Mouse (Mus musculus) kidney, postnatal 0 days (tissue): ENCODE data around the gene Timm8a2. TPM values are rescaled to one million over a fixed set of nuclear protein-coding genes. Genes with fewer than 3 reads are reported as not detected.

ENCODE experiments used
- ATAC-seq: fragments of 200-750 bp; cut with Nextera tagmentation; replicated peaks from 2 replicates; pipeline ENCODE4 v1.8.0; 2017; ENCODE audit warnings: low read depth, moderate number of reproducible peaks, moderate TSS enrichment, moderate library complexity; ENCODE audit not compliant: low FRiP score
- DNase-seq: peaks from one replicate; pipeline ENCODE4 v3.0.0-alpha.2; 2016; ENCODE audit warnings: low spot score
- H3K27ac ChIP-seq: fragments of 300-500 bp; sonication (generic); 2 replicates; pipeline ENCODE4 v1.5.1; 2014; ENCODE audit warnings: mild to moderate bottlenecking
- H3K27me3 ChIP-seq: fragments of 300-500 bp; sonication (generic); 2 replicates; pipeline ENCODE4 v1.6.1; 2014; ENCODE audit warnings: low read length, mixed read lengths; ENCODE audit not compliant: insufficient read depth
- H3K36me3 ChIP-seq: fragments of 300-500 bp; sonication (generic); 2 replicates; pipeline ENCODE4 v1.6.1; 2014; ENCODE audit warnings: low read length, mixed read lengths; ENCODE audit not compliant: insufficient read depth
- H3K4me1 ChIP-seq: fragments of 300-500 bp; sonication (generic); replicated peaks from 2 replicates; pipeline ENCODE4 v1.6.1; 2014; ENCODE audit warnings: antibody characterized with exemption, low read length, mixed read lengths; ENCODE audit not compliant: insufficient read depth
- H3K4me2 ChIP-seq: fragments of 300-500 bp; sonication (generic); 2 replicates; pipeline ENCODE4 v1.6.1; 2014; ENCODE audit warnings: mild to moderate bottlenecking, low read length, moderate library complexity, mixed read lengths
- H3K4me3 ChIP-seq: fragments of 300-500 bp; sonication (generic); replicated peaks from 2 replicates; pipeline ENCODE4 v1.5.1; 2014; ENCODE audit warnings: low read depth, low read length
- H3K9ac ChIP-seq: fragments of 300-500 bp; sonication (generic); 2 replicates; pipeline ENCODE4 v1.6.1; 2014; ENCODE audit warnings: low read depth, low read length
- H3K9me3 ChIP-seq: fragments of 300-500 bp; sonication (generic); replicated peaks from 2 replicates; pipeline ENCODE4 v1.6.1; 2016; ENCODE audit warnings: low read length, inconsistent platforms, mixed read lengths
- CTCF ChIP-seq: IDR thresholded peaks from 2 replicates; pipeline ENCODE4 v1.5.1; 2016; ENCODE audit warnings: antibody characterized with exemption, low read depth, mild to moderate bottlenecking, moderate library complexity
- WGBS: fragments of 180-500 bp; shearing (Covaris S2); extraction: QIAGEN DNeasy Blood & Tissue Kit; methylation state at CpG from one replicate; pipeline ENCODE4 v1.1.7; 2014; 5-methylcytosine and 5-hydroxymethylcytosine counted together
- polyA plus RNA-seq: library from polyadenylated mRNA; unstranded; fragments of >200 nt; fragmentation: Nextera tagmentation; extraction: Ambion mirVana; gene quantifications from 2 replicates; pipeline ENCODE4 v1.2.1, GENCODE M21; 2015

The Timm8a2 gene
- polyA plus RNA-seq, 1 experiment from 2014 or later = not detected

- H3K9ac ChIP-seq = no peak overlapping the region
- 85% methylated on average over 21 of the region's 21 CpGs for WGBS
- H3K27me3 ChIP-seq = no peaks in the 10 kb centered on the region
- no peaks in the 10 kb centered on the region for H3K36me3 ChIP-seq
- no peaks in the 10 kb centered on the region for H3K9me3 ChIP-seq
- no peak for DNase-seq
- TF ChIP-seq CTCF = no peak
- no peak overlapping the region for H3K27ac ChIP-seq
- no peaks in the 10 kb centered on the region for H3K4me1 ChIP-seq
- no peak overlapping the region for H3K4me3 ChIP-seq
- H3K4me2 ChIP-seq = no peak overlapping the region
- ATAC-seq = no peak
These were observed 41.2 kb downstream of the Timm8a2 start for GRCm38 (mm10) chr14:122075485-122076200.

GRCm38 (mm10) chr14:122077017-122077416 lies 42.5 kb downstream of the Timm8a2 start:
- H3K4me1 ChIP-seq = no peaks in the 10 kb centered on the region
- H3K27ac ChIP-seq = no peak overlapping the region
- no peak for ATAC-seq
- H3K36me3 ChIP-seq = no peaks in the 10 kb centered on the region
- H3K27me3 ChIP-seq = no peaks in the 10 kb centered on the region
- no peak for DNase-seq
- no peak overlapping the region for H3K4me2 ChIP-seq
- WGBS = 84% methylated on average over 3 of the region's 3 CpGs
- no peaks in the 10 kb centered on the region for H3K9me3 ChIP-seq
- TF ChIP-seq CTCF = no peak
- H3K9ac ChIP-seq = no peak overlapping the region
- no peak overlapping the region for H3K4me3 ChIP-seq

- no peak overlapping the region for H3K9ac ChIP-seq
- no peaks in the 10 kb centered on the region for H3K9me3 ChIP-seq
- no peak overlapping the region for H3K4me2 ChIP-seq
- H3K4me1 ChIP-seq = no peaks in the 10 kb centered on the region
- no peaks in the 10 kb centered on the region for H3K27me3 ChIP-seq
- no peak overlapping the region for H3K4me3 ChIP-seq
- TF ChIP-seq CTCF = peak; percentile 73
- DNase-seq (peak; percentile 55), ATAC-seq (0 out of 2 replicates have a peak, but pooled peaks have one; percentile 29)
- H3K27ac ChIP-seq = no peak overlapping the region
- whole genome bisulfite sequencing = 45% methylated on average over 6 of the region's 6 CpGs
- H3K36me3 ChIP-seq = no peaks in the 10 kb centered on the region
These were observed 45.0 kb downstream of the Timm8a2 start for GRCm38 (mm10) chr14:122079428-122079827.

GRCm38 (mm10) chr14:122079921-122080320 lies 45.4 kb downstream of the Timm8a2 start:
- H3K9me3 ChIP-seq = no peaks in the 10 kb centered on the region
- no peak for TF ChIP-seq CTCF
- H3K27me3 ChIP-seq = no peaks in the 10 kb centered on the region
- no peak overlapping the region for H3K4me3 ChIP-seq
- H3K4me2 ChIP-seq = no peak overlapping the region
- no peak for DNase-seq
- ATAC-seq = no peak
- 88% methylated on average over 5 of the region's 5 CpGs for WGBS
- no peak overlapping the region for H3K9ac ChIP-seq
- no peaks in the 10 kb centered on the region for H3K36me3 ChIP-seq
- no peak overlapping the region for H3K27ac ChIP-seq
- H3K4me1 ChIP-seq = no peaks in the 10 kb centered on the region

DNA sequence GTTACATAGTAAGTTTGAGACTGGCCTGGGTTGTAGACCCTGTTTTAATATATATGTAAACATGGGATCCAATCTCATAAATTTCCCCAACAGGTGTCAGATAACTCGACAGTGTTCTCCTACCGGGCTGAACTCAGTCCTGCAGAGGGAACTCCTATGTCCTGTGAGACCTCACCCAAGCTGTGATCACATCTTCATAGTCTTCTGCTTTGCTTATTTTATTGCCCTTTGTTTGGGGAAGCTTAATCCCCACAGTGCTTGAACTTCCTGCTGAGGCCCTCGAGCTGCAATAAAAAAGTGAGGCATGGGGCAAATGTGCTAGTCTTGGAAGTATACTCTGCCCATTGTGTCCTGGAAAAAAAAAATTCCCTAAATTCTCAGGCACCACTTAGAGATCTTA lies 46.8 kb downstream of the Timm8a2 start:
- Histone ChIP-seq H3K9ac (no peak overlapping the region), H3K27me3 (no peaks in the 10 kb centered on the region), H3K9me3 (no peaks in the 10 kb centered on the region), H3K4me1 (no peaks in the 10 kb centered on the region), H3K4me2 (no peak overlapping the region), H3K27ac (no peak overlapping the region), H3K36me3 (no peaks in the 10 kb centered on the region), H3K4me3 (no peak overlapping the region)
- ATAC-seq (no peak), DNase-seq (no peak)
- WGBS = 21% methylated on average over 3 of the region's 3 CpGs
- no peak for TF ChIP-seq CTCF

- no peak for ATAC-seq
- Histone ChIP-seq H3K27me3 (no peaks in the 10 kb centered on the region), H3K9ac (no peak overlapping the region), H3K4me3 (no peak overlapping the region), H3K4me2 (no peak overlapping the region), H3K36me3 (no peaks in the 10 kb centered on the region), H3K9me3 (no peaks in the 10 kb centered on the region), H3K27ac (no peak overlapping the region), H3K4me1 (no peaks in the 10 kb centered on the region)
- DNase-seq = no peak
- WGBS = 73% methylated on average over 7 of the region's 7 CpGs
- TF ChIP-seq CTCF = no peak
These were observed 49.0 kb downstream of the Timm8a2 start for GRCm38 (mm10) chr14:122083499-122083898.

DNA sequence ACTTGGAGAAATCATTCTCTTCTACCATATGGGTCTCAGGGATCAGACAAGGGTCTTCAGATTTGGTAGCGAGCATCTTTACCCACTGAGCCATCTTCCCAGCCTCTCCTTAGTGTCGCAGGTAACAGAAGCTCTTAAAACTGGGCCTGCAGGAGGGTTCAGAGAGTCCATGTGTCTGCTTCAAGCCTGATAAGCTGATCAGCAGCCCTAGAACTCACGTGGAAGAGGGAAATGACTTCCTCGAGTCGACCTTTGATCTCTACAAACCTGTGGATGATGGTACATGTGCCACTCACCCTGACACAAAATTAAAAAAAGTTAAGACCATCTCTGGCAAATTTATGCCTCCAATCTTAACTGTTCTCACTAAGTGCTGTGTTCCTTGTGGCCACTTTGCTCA lies 53.5 kb downstream of the Timm8a2 start:
- H3K4me2 ChIP-seq = no peak overlapping the region
- H3K36me3 ChIP-seq = no peaks in the 10 kb centered on the region
- WGBS = 82% methylated on average over 5 of the region's 5 CpGs
- ATAC-seq = no peak
- H3K27ac ChIP-seq = no peak overlapping the region
- TF ChIP-seq CTCF = no peak
- no peak overlapping the region for H3K4me3 ChIP-seq
- DNase-seq = no peak
- no peaks in the 10 kb centered on the region for H3K9me3 ChIP-seq
- no peaks in the 10 kb centered on the region for H3K27me3 ChIP-seq
- H3K4me1 ChIP-seq = no peaks in the 10 kb centered on the region
- H3K9ac ChIP-seq = no peak overlapping the region

Other genes starting within 250 kb of the Timm8a2 start
- 11.1 TPM in 2 replicates for gene Dock9, start 236.8 kb upstream of the Timm8a2 start, polyA plus RNA-seq
- 70.2 and 78.9 TPM in 2 replicates for gene Ubac2, start 156.1 kb upstream of the Timm8a2 start, polyA plus RNA-seq
- 0.08 and 0.11 TPM in 2 replicates for gene Gpr18, start 118.9 kb upstream of the Timm8a2 start, polyA plus RNA-seq
- gene Gpr183, start 69.5 kb upstream of the Timm8a2 start, polyA plus RNA-seq = 1.5 and 1.9 TPM in 2 replicates
- gene Tm9sf2, start 72.4 kb downstream of the Timm8a2 start, polyA plus RNA-seq = 221 and 232 TPM in 2 replicates
- gene Clybl, start 147.0 kb downstream of the Timm8a2 start, polyA plus RNA-seq = 45.7 and 47.9 TPM in 2 replicates